Mouse (Mus musculus) olfactory bulb, adult 2 months (tissue): ENCODE data around the gene Stoml2. TPM values are rescaled to one million over a fixed set of nuclear protein-coding genes. Genes with fewer than 3 reads are reported as not detected.

ENCODE experiments used
- H3K27ac ChIP-seq: fragments of 200-500 bp; 2 replicates; pipeline ENCODE4 v1.5.1; 2012; ENCODE audit warnings: low read depth, low read length; ENCODE audit not compliant: insufficient read depth
- H3K4me1 ChIP-seq: fragments of 200-500 bp; 2 replicates; pipeline ENCODE4 v1.6.1; 2012; ENCODE audit warnings: low read length; ENCODE audit not compliant: control insufficient read depth, insufficient read depth
- H3K4me3 ChIP-seq: fragments of 200-500 bp; 2 replicates; pipeline ENCODE4 v1.5.1; 2012; ENCODE audit warnings: mild to moderate bottlenecking, low read depth, low read length, moderate library complexity; ENCODE audit not compliant: insufficient read depth
- CTCF ChIP-seq: fragments of 200-500 bp; IDR thresholded peaks from 2 replicates; pipeline ENCODE4 v1.5.1; 2012; ENCODE audit warnings: low read depth, mild to moderate bottlenecking, low read length, moderate library complexity; ENCODE audit not compliant: insufficient read depth
- POLR2A ChIP-seq: fragments of 200-500 bp; IDR thresholded peaks from 2 replicates; pipeline ENCODE4 v1.6.1; 2012; ENCODE audit warnings: mild to moderate bottlenecking, low read depth, low read length, moderate library complexity; ENCODE audit not compliant: insufficient read depth
- WGBS: fragments of 180-500 bp; shearing (Covaris S2); methylation state at CpG from one replicate; pipeline ENCODE4 v1.1.7; 2018; 5-methylcytosine and 5-hydroxymethylcytosine counted together
- polyA plus RNA-seq: library from polyadenylated mRNA; stranded (reverse); fragments of >200 nt; gene quantifications from 2 replicates; pipeline ENCODE4 v1.2.4, GENCODE M21; 2012; ENCODE audit warnings: low replicate concordance; ENCODE audit not compliant: missing spikeins, insufficient read depth, insufficient read length

Stoml2 gene
- polyA plus RNA-seq, 1 experiment, result not detected

DNA sequence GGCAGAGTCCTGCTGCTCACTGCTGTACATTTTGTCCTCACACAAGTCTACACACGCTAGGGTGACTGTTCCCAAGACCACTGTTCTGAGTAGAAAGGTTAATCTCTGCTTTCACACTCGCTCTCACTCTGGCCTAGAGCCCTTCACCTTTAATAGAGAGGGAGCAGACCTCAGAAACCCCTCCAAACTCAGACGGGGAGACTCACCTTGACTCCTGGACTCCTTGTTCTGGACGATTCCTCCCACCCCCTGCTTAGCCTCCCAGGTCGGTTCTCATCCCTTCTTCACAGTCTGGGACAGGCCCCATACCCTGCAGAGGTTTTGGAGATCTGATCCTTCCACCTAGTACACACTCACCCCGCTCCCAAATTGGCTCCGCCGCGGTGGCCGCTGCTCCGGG lies 8.1 kb upstream of the Stoml2 start:
- H3K27ac ChIP-seq, result peak overlapping the region; percentile 76
- WGBS, result 2% methylated on average over 11 of the region's 11 CpGs

DNA sequence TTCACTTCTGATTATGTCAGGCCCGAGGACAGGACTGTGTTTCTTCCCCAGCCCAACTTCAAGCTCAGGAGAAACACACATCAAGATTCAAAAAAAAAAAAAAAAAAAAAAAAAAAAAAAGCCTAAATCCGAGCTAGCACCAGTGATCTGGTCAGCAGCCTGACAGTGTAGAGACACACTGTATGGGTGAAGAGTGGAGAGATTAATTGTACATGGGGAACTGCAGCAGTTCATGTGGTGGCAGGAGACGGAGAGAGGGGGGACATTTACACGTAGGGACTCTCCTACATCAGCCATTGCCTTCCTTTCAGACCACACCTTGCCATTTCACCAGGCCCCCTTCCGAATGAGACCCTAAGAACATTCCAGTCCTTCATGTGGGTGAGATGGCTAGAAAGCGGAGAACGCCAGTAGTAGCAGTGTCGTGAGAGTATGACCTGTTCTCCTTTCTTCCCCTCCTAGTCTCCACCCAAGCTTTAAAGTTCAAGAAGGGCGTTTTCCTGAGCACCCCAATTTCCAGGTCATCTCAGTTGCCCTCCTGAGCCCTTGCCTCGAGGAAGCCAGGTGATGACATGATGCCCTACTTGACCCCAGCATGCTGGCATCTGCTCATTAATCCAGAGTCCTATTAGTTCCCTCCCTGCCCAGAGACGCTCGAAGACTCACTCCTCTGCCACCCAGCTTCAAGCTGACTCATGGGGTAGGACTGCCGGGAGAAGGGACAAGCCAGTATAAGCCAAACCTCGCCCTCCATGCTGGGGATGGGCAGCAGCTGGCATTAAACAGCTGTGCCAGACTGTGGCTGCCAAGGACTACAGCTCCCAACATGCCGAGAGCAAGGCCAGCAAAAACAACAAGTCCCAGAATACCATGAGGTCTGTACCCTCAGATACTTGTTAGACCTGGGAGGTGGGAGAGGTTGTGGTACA lies 7.3 kb upstream of the Stoml2 start:
- Histone ChIP-seq H3K4me1 (peaks cover 11% of the 10 kb centered on the region), H3K27ac (peak overlapping the region; percentile 76), H3K4me3 (peak overlapping the region; percentile 71)
- no peak for TF ChIP-seq POLR2A
- no peak for TF ChIP-seq CTCF
- 39% methylated on average over 15 of the region's 15 CpGs for WGBS

More for the DNA sequence above, 8.1 kb upstream of the Stoml2 start:
- Histone ChIP-seq H3K4me3 (peak overlapping the region; percentile 71), H3K4me1 (peaks cover 16% of the 10 kb centered on the region)
- TF ChIP-seq POLR2A, result no peak
- no peak for TF ChIP-seq CTCF

DNA sequence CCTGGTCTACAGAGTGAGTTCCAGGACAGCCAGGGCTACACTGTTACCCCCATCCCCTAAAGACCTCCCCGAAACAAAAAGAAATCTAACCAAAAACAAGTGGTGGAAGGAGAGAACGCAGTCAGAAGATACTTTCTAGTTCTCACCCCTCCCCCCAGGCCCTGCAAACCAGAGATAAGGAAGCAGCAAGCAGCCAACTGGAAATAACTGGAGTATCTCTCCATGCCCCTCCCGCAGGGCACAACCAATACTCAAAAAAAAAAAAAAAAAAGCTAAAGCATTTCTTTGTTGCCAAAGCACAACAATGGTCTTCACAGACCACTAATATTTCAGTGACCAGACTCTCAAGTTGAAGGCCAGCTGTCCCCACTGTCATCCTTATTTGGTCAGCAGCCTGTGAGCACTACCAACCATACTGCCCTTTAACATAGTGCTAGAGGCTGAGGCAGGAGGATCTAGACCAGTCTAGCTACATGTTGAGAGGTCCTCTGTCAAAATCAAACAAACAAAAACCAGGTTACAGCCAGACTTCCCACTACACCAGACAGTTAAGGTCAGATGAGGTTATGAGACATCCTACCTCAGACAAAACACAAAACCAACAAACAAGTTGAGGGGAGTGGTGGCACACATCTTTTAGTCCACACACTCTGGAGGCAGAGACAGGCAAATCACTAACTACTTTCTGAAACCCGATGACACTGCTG lies 6.5 kb upstream of the Stoml2 start:
- 76% methylated on average over 4 of the region's 4 CpGs for WGBS
- no peak for TF ChIP-seq POLR2A
- TF ChIP-seq CTCF, result no peak
- no peak overlapping the region for H3K4me3 ChIP-seq

DNA sequence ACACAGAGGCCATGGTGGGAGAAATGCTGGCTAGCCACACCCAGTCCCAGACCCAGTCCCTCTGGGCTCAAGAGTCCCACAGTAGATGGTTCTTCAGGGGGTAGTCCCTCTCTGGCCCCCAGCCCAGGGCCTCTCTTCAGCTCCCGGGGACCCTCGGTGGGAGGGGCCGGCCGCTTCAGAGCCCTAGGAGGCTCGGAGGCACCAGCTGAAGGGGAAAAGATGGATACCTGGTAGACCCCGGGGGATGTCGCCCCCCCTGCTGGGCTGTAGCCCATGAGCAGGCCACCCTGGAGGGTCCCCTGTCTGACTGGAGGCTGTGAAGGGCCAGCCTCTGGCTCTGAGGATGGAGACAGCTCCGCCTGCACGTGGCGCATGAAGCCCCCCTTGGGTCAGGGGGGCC lies 4.8 kb upstream of the Stoml2 start:
- 83% methylated on average over 10 of the region's 10 CpGs for WGBS
- H3K4me3 ChIP-seq, result no peak overlapping the region
- TF ChIP-seq POLR2A (no peak), CTCF (no peak)
- H3K4me1 ChIP-seq, result peaks cover 13% of the 10 kb centered on the region
- H3K27ac ChIP-seq, result no peak overlapping the region

More for the DNA sequence above, 6.5 kb upstream of the Stoml2 start:
- H3K27ac ChIP-seq, result no peak overlapping the region
- peaks cover 10% of the 10 kb centered on the region for H3K4me1 ChIP-seq

DNA sequence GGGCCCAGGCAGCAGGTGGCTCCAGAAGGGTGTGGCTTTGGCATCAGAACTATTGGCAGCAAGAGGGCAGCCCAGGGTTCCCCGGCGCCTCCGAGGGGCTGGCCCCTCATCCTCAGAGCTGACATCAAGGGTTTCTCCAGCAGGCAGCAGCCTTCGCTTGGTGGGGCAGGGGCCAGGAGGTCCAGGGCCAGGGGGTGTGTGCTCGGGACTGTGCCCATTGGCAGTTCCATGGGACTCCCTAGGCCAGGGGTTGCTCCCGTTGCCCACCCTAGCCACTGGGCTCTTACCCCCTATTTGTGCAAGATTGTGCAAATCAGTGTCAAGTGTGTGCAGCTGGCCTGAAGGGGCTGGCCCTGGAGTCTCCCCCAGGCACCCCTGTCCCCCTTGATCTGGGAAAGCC lies 4.3 kb upstream of the Stoml2 start:
- WGBS, result 71% methylated on average over 6 of the region's 6 CpGs
- no peak overlapping the region for H3K27ac ChIP-seq

DNA sequence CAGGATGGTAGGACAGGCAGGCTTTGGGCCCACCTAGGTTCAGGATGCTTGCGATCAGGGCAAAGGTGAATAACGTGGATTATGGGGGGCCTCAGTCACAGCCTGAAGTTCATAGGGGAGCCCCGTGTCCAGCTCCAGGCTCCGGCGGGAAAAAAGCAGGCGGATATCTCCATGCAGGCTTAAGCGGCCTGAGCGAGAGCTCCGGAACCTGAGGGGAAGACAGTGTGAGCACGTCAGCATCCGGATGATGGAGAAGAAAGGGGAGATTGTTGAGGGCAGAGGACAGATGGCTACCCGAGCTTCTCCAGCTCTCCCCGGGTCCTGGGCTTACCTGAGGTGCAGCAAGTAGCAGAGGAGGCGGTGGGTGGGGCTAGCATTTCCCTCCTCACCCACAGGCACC lies 2.0 kb upstream of the Stoml2 start:
- TF ChIP-seq POLR2A, result no peak
- TF ChIP-seq CTCF, result no peak
- Histone ChIP-seq H3K27ac (no peak overlapping the region), H3K4me1 (peaks cover 6% of the 10 kb centered on the region), H3K4me3 (no peak overlapping the region)
- WGBS, result 85% methylated on average over 14 of the region's 14 CpGs

More for the DNA sequence above, 4.3 kb upstream of the Stoml2 start:
- no peak for TF ChIP-seq POLR2A
- no peak for TF ChIP-seq CTCF
- peaks cover 12% of the 10 kb centered on the region for H3K4me1 ChIP-seq
- H3K4me3 ChIP-seq, result no peak overlapping the region

DNA sequence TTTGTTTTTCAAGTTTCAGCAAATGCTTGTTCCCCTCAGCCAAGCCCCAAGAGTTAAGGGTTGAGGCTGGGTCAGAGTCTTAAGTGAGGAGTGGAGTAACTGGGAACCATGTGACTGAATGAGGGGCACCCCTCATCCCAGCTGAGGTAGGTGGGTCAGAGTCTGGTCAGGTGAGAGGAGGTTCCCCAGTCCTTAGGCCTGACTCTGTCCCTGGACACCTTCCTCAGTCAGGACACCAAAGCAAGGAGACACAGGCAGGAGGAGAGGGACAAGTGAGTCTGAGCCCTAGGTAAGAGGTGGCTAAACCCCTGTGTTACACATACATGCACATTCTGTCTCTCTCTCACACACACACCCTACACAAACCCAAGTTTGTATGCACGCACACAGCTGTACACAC lies 991 bp upstream of the Stoml2 start:
- H3K4me1 ChIP-seq, result peaks cover 6% of the 10 kb centered on the region
- 94% methylated on average over 1 of the region's 1 CpGs for WGBS
- H3K27ac ChIP-seq, result no peak overlapping the region
- TF ChIP-seq CTCF, result no peak
- TF ChIP-seq POLR2A, result no peak
- H3K4me3 ChIP-seq, result no peak overlapping the region

DNA sequence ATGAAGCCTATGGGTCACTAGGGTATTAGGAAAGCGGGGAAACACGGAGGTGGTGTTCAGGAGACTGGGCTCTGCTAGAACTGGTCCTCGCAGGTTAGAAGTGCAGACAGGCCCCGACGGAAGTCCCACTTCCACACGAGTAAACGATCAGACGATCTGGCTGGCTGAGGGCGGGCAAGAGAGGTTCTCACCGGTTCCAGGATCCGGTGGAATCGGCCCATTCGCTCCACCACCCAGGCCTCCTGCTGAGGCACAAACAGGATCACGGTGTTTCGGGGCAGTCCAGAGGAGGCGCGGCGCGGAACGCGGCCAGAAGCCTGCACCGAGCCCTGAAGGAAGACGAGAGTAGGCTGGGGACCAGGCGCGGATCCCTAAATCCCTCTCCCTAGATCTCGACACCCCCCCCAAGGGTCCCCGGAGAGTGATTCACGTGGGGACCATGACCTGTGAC lies 705 bp downstream of the Stoml2 start:
- Histone ChIP-seq H3K4me3 (peak overlapping the region; percentile 78), H3K27ac (peak overlapping the region; percentile 49; the same call in 1 of the 2 replicates), H3K4me1 (peaks cover 6% of the 10 kb centered on the region)
- TF ChIP-seq CTCF, result no peak
- TF ChIP-seq POLR2A, result no peak
- WGBS, result 1% methylated on average over 28 of the region's 28 CpGs

DNA sequence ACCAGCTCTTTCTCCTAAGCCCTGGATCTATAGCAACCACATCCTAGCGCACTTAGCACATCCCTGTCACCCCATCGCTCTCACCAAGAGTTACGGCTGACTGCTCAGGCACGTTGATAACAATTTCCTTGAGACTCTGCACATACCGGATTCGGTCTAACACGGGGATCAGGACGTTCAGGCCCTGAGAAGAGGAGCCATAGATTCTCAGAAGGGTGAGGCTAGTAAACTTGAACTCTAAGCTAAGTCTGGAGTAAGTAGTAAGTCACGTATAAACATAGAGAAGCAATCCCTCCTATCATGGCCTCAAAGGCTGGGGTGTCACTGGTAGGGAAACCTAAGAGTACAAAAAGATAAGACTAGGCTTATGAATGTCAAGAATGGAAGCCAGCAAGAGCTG lies 1.2 kb downstream of the Stoml2 start:
- Histone ChIP-seq H3K4me1 (peaks cover 6% of the 10 kb centered on the region), H3K27ac (no peak overlapping the region), H3K4me3 (peak overlapping the region; percentile 78)
- TF ChIP-seq POLR2A, result no peak
- no peak for TF ChIP-seq CTCF
- WGBS, result 79% methylated on average over 9 of the region's 9 CpGs
